24 mouse cellular contexts compared by ENCODE assay signal in genomic region chr11:11904995-11905394, GRCm38 (mm10). TPM values are rescaled to one million over a fixed set of nuclear protein-coding genes. Genes with fewer than 3 reads are reported as not detected.
DNase-seq lines count a peak whose midpoint lies in the region; ATAC-seq and TF ChIP-seq lines count a peak whose summit lies in the region.
"Had no signal": no experiment of that assay in that cellular context is flagged by ENCODE, and none has a peak within 500 bp of the region (broad histone marks: within the 10 kb centered on the region; RNA-seq: fewer than 3 reads in every experiment).

No protein-coding gene starts in this region.

- TF ChIP-seq POLR2A in ES-Bruce4 (IDR thresholded peaks at IDR 0.05; ENCODE audit: insufficient read depth, low read length) = no peak

- peak; percentile 27; the same call in 1 of the 2 replicates for TF ChIP-seq EP300 in ES-Bruce4 (IDR thresholded peaks at IDR 0.05; ENCODE audit: insufficient read depth, low read depth, low read length)
- no peak for TF ChIP-seq EP300 in stomach, postnatal 0 days (optimal IDR thresholded peaks at IDR 0.05)

- in situ Hi-C loops in ES-E14 (cut with MboI; ENCODE audit: low sequenced_read_pairs in 2 of 2, unreplicated experiment in 2 of 2) = no loop called here

- peak overlapping the region; percentile 88 for H3K27ac ChIP-seq in ES-Bruce4 (ENCODE audit: insufficient read depth, low read length)
- peak overlapping the region; percentile 66; the same call in 1 of the 2 replicates for H3K27ac ChIP-seq in ES-E14 (ENCODE audit: insufficient read depth, low read depth, low read length, poor library complexity, severe bottlenecking)
- H3K27ac ChIP-seq in embryonic facial prominence, embryonic 10.5 days (replicated peaks) = 0 out of 2 replicates have a peak overlapping the region, but pooled peaks have one; percentile 19
- H3K27ac ChIP-seq in stomach, postnatal 0 days (replicated peaks) = no peak overlapping the region
- H3K27ac ChIP-seq: embryonic facial prominence, embryonic 12.5 days; forebrain, embryonic 13.5 days; forebrain, embryonic 15.5 days had no signal

- no peak overlapping the region for H3K4me2 ChIP-seq in stomach, postnatal 0 days (replicated peaks; ENCODE audit: low read depth)
- H3K4me2 ChIP-seq: embryonic facial prominence, embryonic 12.5 days; forebrain, embryonic 13.5 days; forebrain, embryonic 15.5 days had no signal

- H3K9ac ChIP-seq in ES-Bruce4 (ENCODE audit: low read depth, poor library complexity, severe bottlenecking) (no peak overlapping the region), ES-E14 (ENCODE audit: insufficient read depth, low read depth, low read length, poor library complexity, severe bottlenecking) (no peak overlapping the region)
- no peak overlapping the region for H3K9ac ChIP-seq in stomach, postnatal 0 days (ENCODE audit: low read length)
- H3K9ac ChIP-seq: embryonic facial prominence, embryonic 12.5 days; forebrain, embryonic 13.5 days; forebrain, embryonic 15.5 days; forebrain, postnatal 0 days had no signal

- no peaks in the 10 kb centered on the region for H3K27me3 ChIP-seq in ES-Bruce4 (ENCODE audit: control insufficient read depth, insufficient read depth, low read length, poor library complexity, severe bottlenecking)
- H3K27me3 ChIP-seq in embryonic facial prominence, embryonic 10.5 days (replicated peaks; ENCODE audit: low read depth, poor library complexity, severe bottlenecking) = no peaks in the 10 kb centered on the region
- no peaks in the 10 kb centered on the region for H3K27me3 ChIP-seq in stomach, postnatal 0 days (ENCODE audit: control insufficient read depth, insufficient read depth, low read length)
- H3K27me3 ChIP-seq: embryonic facial prominence, embryonic 12.5 days; forebrain, embryonic 13.5 days; forebrain, embryonic 15.5 days had no signal

- no peak for TF ChIP-seq CTCF in ES-Bruce4 (IDR thresholded peaks at IDR 0.05; ENCODE audit: low read depth, low read length)
- TF ChIP-seq CTCF in stomach, postnatal 0 days (IDR thresholded peaks at IDR 0.05; ENCODE audit: low read depth) = no peak

- H3K4me3 ChIP-seq in ES-Bruce4 (ENCODE audit: low read depth, low read length) = no peak overlapping the region
- H3K4me3 ChIP-seq in ES-E14 (ENCODE audit: insufficient read depth in 1 of 2, low read depth in 1 of 2, low read length in 2 of 2, poor library complexity in 1 of 2, severe bottlenecking in 1 of 2) = no peak overlapping the region
- no peak overlapping the region for H3K4me3 ChIP-seq in embryonic facial prominence, embryonic 10.5 days
- H3K4me3 ChIP-seq in stomach, postnatal 0 days (ENCODE audit: low read depth, low read length) = no peak overlapping the region
- H3K4me3 ChIP-seq: embryonic facial prominence, embryonic 12.5 days; forebrain, embryonic 13.5 days; forebrain, embryonic 15.5 days had no signal

- no peaks in the 10 kb centered on the region for H3K36me3 ChIP-seq in ES-Bruce4 (ENCODE audit: control insufficient read depth, insufficient read depth, low read length, poor library complexity, severe bottlenecking)
- no peaks in the 10 kb centered on the region for H3K36me3 ChIP-seq in ES-E14 (ENCODE audit: control insufficient read depth, insufficient read depth, low read length, poor library complexity, severe bottlenecking)
- no peaks in the 10 kb centered on the region for H3K36me3 ChIP-seq in embryonic facial prominence, embryonic 10.5 days (replicated peaks)
- H3K36me3 ChIP-seq in stomach, postnatal 0 days (ENCODE audit: control insufficient read depth, insufficient read depth, low read length) = no peaks in the 10 kb centered on the region
- H3K36me3 ChIP-seq: embryonic facial prominence, embryonic 12.5 days; forebrain, embryonic 15.5 days had no signal

- H3K4me1 ChIP-seq in ES-Bruce4 (ENCODE audit: control insufficient read depth, insufficient read depth, low read length) (peaks cover 1% of the 10 kb centered on the region), ES-E14 (ENCODE audit: control insufficient read depth in 2 of 2, insufficient read depth in 2 of 2, low read length in 2 of 2, poor library complexity in 1 of 2) (peaks cover 6 to 7% of the 10 kb centered on the region in 2 experiments; a peak in 2 of 4 replicates)
- peaks cover 8% of the 10 kb centered on the region; the same call in 1 of the 2 replicates for H3K4me1 ChIP-seq in embryonic facial prominence, embryonic 10.5 days
- H3K4me1 ChIP-seq in stomach, postnatal 0 days (replicated peaks; ENCODE audit: control insufficient read depth, insufficient read depth) = no peaks in the 10 kb centered on the region
- H3K4me1 ChIP-seq: embryonic facial prominence, embryonic 12.5 days; forebrain, embryonic 13.5 days; forebrain, embryonic 15.5 days had no signal

- DNase-seq in ES-E14 (ENCODE audit: low read depth, low spot score) (peak; percentile 52), WW6 (ENCODE audit: low read depth, low spot score) (peak; percentile 45)
- no peak for DNase-seq in embryonic facial prominence, embryonic 10.5 days (ENCODE audit: low spot score)
- DNase-seq in stomach, postnatal 0 days (ENCODE audit: low spot score) = no peak
- DNase-seq in lung, postnatal 10 days = no peak
- no peak for DNase-seq in kidney, postnatal 10 days
- DNase-seq in kidney, adult 8-10 months = no peak
- DNase-seq: adrenal gland, adult 2 months; adrenal gland, postnatal 10 days; adrenal gland, postnatal 25 days; cerebellum, adult 11 months; cerebellum, adult 18-20 months; cerebellum, adult 8-10 months; cerebellum, adult 9-11 months; cerebellum, postnatal 14 days; cerebellum, postnatal 36 days; embryo, embryonic 11 days; forebrain, postnatal 0 days had no signal

- H3K9me3 ChIP-seq in ES-Bruce4 (replicated peaks; ENCODE audit: control insufficient read depth, insufficient read depth, low read length, poor library complexity, severe bottlenecking) (no peaks in the 10 kb centered on the region; the same call in 1 of the 2 replicates), ES-E14 (ENCODE audit: control insufficient read depth, insufficient read depth, low read depth, low read length) (no peaks in the 10 kb centered on the region)
- H3K9me3 ChIP-seq in embryonic facial prominence, embryonic 10.5 days = no peaks in the 10 kb centered on the region
- H3K9me3 ChIP-seq in stomach, postnatal 0 days (ENCODE audit: control insufficient read depth, low read length) = no peaks in the 10 kb centered on the region
- H3K9me3 ChIP-seq: embryonic facial prominence, embryonic 12.5 days; forebrain, embryonic 13.5 days; forebrain, embryonic 15.5 days had no signal

- WGBS in embryonic facial prominence, embryonic 10.5 days = 63% methylated on average over 5 of the region's 5 CpGs
- WGBS in stomach, postnatal 0 days = 69% methylated on average over 5 of the region's 5 CpGs

- ATAC-seq in stomach, postnatal 0 days (ENCODE audit: low FRiP score, low TSS enrichment) = no peak
- ATAC-seq: activated CD4-positive, CD25-positive, alpha-beta regulatory T cell, adult 4 months; forebrain, embryonic 13.5 days; forebrain, embryonic 15.5 days; forebrain, postnatal 0 days had no signal

TF ChIP-seq in ES-E14, 5 proteins besides CTCF, POLR2A, EP300 and RAD21:
- TF ChIP-seq MAFK (IDR thresholded peaks at IDR 0.05; ENCODE audit: insufficient read depth, low read depth, low read length) (no peak), ZC3H11A (IDR thresholded peaks at IDR 0.05; ENCODE audit: borderline replicate concordance, low read depth, low read length) (no peak), ZNF384 (IDR thresholded peaks at IDR 0.05; ENCODE audit: low read depth, low read length) (no peak), CHD2 (IDR thresholded peaks at IDR 0.05; ENCODE audit: low read depth, low read length) (no peak; the same call in 1 of the 2 replicates), HCFC1 (IDR thresholded peaks at IDR 0.05; ENCODE audit: borderline replicate concordance, insufficient read depth, low read length) (no peak)

RNA-seq across cellular contexts. Expression of gene Ddc, which starts 7.1 kb away (rescaled TPM):
- polyA plus RNA-seq in ES-Bruce4 (2011; ENCODE audit: insufficient read depth, insufficient read length, low read depth, missing spikeins) = 7.0 and 9.1 TPM in 2 replicates
- 16.1 and 29.1 TPM in 2 replicates for total RNA-seq in ES-E14 (2012; rRNA removed)
- 6.9 and 8.8 TPM in 2 replicates for polyA plus RNA-seq in embryonic facial prominence, embryonic 10.5 days (2016; fragmentation: Nextera tagmentation; extraction: Ambion mirVana)
- 24.0 and 24.1 TPM in 2 replicates for polyA plus RNA-seq in stomach, postnatal 0 days (2015; fragmentation: Nextera tagmentation; extraction: Ambion mirVana)
- total RNA-seq: common myeloid progenitor, adult 5-6 weeks had no signal

Comparison
In these comparisons a context has a peak if more than half of its experiments do, and no peak if none do; other contexts are left out.
1. DNase-seq: peak in ES-E14 (single experiment) and WW6 (single experiment); none in embryonic facial prominence, embryonic 10.5 days (single experiment), stomach, postnatal 0 days (single experiment), lung, postnatal 10 days (single experiment), kidney, postnatal 10 days (single experiment) and kidney, adult 8-10 months (0 of 2).